Mouse (Mus musculus): ENCODE results near the gene Cpm. TPM values are rescaled to one million over a fixed set of nuclear protein-coding genes. Genes with fewer than 3 reads are reported as not detected.

The Cpm gene
- polyA plus RNA-seq, 1 experiment from 2014 or later = 83.7 TPM

- no peak overlapping the region for H3K27ac ChIP-seq (ENCODE audit: low read length)
- WGBS = 76% methylated on average over 15 of the region's 15 CpGs
- H3K4me2 ChIP-seq (ENCODE audit: low read depth, low read length) = no peak overlapping the region
- ATAC-seq (ENCODE audit: low read depth) = no peak
- H3K9ac ChIP-seq (ENCODE audit: low read length) = no peak overlapping the region
- H3K27me3 ChIP-seq (ENCODE audit: control insufficient read depth, insufficient read depth, low read depth, low read length) = no peaks in the 10 kb centered on the region
- H3K36me3 ChIP-seq (ENCODE audit: control insufficient read depth, insufficient read depth, low read length) = no peaks in the 10 kb centered on the region
- H3K4me3 ChIP-seq (ENCODE audit: low read length) = no peak overlapping the region
- no peaks in the 10 kb centered on the region for H3K9me3 ChIP-seq (ENCODE audit: control insufficient read depth, low read length)
- H3K4me1 ChIP-seq (replicated peaks; ENCODE audit: control insufficient read depth, insufficient read depth, low read length) = peaks cover 2% of the 10 kb centered on the region; the same call in 1 of the 2 replicates
Observed at GRCm38 (mm10) chr10:117605283-117606243, 23.7 kb upstream of the Cpm start.

DNA sequence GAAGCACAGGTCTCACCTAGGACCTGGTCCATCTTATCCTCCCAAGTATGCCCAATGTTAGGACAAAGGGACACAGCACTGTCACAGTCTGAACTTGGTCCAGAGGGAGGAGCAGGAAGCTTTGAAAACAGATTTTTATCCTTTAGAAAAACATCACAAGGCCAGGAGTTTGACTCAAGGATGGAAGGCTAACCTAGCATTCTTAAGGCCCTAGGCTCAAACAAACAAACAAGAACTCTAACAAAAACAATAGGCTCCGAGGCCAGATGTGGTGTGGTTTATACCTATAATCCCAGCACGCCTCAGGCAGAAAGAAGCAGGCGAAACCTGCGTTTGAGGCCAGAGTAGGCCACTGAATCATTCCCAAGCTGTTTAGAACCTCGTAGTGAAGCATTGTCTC lies 22.9 kb upstream of the Cpm start:
- H3K4me2 ChIP-seq (ENCODE audit: low read depth, low read length) = no peak overlapping the region
- no peak overlapping the region for H3K4me3 ChIP-seq (ENCODE audit: low read length)
- peaks cover 2% of the 10 kb centered on the region; the same call in 1 of the 2 replicates for H3K4me1 ChIP-seq (replicated peaks; ENCODE audit: control insufficient read depth, insufficient read depth, low read length)
- no peak overlapping the region for H3K9ac ChIP-seq (ENCODE audit: low read length)
- H3K27me3 ChIP-seq (ENCODE audit: control insufficient read depth, insufficient read depth, low read depth, low read length) = no peaks in the 10 kb centered on the region
- H3K27ac ChIP-seq (ENCODE audit: low read length) = no peak overlapping the region
- no peak for ATAC-seq (ENCODE audit: low read depth)
- whole genome bisulfite sequencing = 78% methylated on average over 5 of the region's 5 CpGs
- H3K36me3 ChIP-seq (ENCODE audit: control insufficient read depth, insufficient read depth, low read length) = no peaks in the 10 kb centered on the region
- no peaks in the 10 kb centered on the region for H3K9me3 ChIP-seq (ENCODE audit: control insufficient read depth, low read length)

- no peak for ATAC-seq (ENCODE audit: low read depth)
- WGBS = 88% methylated on average over 20 of the region's 20 CpGs
- no peak overlapping the region for H3K4me3 ChIP-seq (ENCODE audit: low read length)
Observed at GRCm38 (mm10) chr10:117607051-117607803, 22.1 kb upstream of the Cpm start.

GRCm38 (mm10) chr10:117607804-117608279 lies 21.5 kb upstream of the Cpm start:
- no peak overlapping the region for H3K4me2 ChIP-seq (ENCODE audit: low read depth, low read length)
- no peak for ATAC-seq (ENCODE audit: low read depth)
- H3K27me3 ChIP-seq (ENCODE audit: control insufficient read depth, insufficient read depth, low read depth, low read length) = no peaks in the 10 kb centered on the region
- no peak overlapping the region for H3K9ac ChIP-seq (ENCODE audit: low read length)
- H3K27ac ChIP-seq (ENCODE audit: low read length) = no peak overlapping the region
- no peak overlapping the region for H3K4me3 ChIP-seq (ENCODE audit: low read length)
- peaks cover 2% of the 10 kb centered on the region; the same call in 1 of the 2 replicates for H3K4me1 ChIP-seq (replicated peaks; ENCODE audit: control insufficient read depth, insufficient read depth, low read length)
- 93% methylated on average over 10 of the region's 10 CpGs for WGBS
- H3K36me3 ChIP-seq (ENCODE audit: control insufficient read depth, insufficient read depth, low read length) = no peaks in the 10 kb centered on the region
- H3K9me3 ChIP-seq (ENCODE audit: control insufficient read depth, low read length) = no peaks in the 10 kb centered on the region

More at GRCm38 (mm10) chr10:117607051-117607803, 22.1 kb upstream of the Cpm start:
- H3K4me2 ChIP-seq (ENCODE audit: low read depth, low read length) = no peak overlapping the region
- no peaks in the 10 kb centered on the region for H3K36me3 ChIP-seq (ENCODE audit: control insufficient read depth, insufficient read depth, low read length)
- H3K4me1 ChIP-seq (replicated peaks; ENCODE audit: control insufficient read depth, insufficient read depth, low read length) = peaks cover 2% of the 10 kb centered on the region; the same call in 1 of the 2 replicates
- no peak overlapping the region for H3K27ac ChIP-seq (ENCODE audit: low read length)
- H3K9ac ChIP-seq (ENCODE audit: low read length) = no peak overlapping the region
- H3K27me3 ChIP-seq (ENCODE audit: control insufficient read depth, insufficient read depth, low read depth, low read length) = no peaks in the 10 kb centered on the region
- no peaks in the 10 kb centered on the region for H3K9me3 ChIP-seq (ENCODE audit: control insufficient read depth, low read length)

DNA sequence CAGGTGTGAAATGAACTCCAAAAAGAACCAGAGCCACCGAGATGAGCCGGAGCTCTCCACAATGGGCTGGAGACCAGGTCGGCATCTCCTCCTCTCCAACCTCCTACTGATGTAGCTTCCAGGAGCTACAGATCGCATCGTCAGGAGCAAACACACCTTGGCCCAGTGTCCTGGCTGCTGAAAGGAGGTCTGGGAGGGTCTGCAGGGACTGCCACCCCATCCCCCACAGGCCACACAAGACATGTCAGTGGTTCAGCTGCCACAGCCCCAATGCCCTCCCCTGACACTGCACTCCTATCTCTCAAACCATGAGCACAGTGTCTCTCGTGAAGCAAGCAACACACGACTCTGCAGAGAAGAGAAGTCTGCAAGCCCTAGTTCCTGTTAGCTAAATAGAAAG lies 20.8 kb upstream of the Cpm start:
- Histone ChIP-seq H3K4me3 (ENCODE audit: low read length) (no peak overlapping the region), H3K36me3 (ENCODE audit: control insufficient read depth, insufficient read depth, low read length) (no peaks in the 10 kb centered on the region), H3K4me1 (replicated peaks; ENCODE audit: control insufficient read depth, insufficient read depth, low read length) (peaks cover 2% of the 10 kb centered on the region; the same call in 1 of the 2 replicates), H3K9ac (ENCODE audit: low read length) (no peak overlapping the region), H3K9me3 (ENCODE audit: control insufficient read depth, low read length) (no peaks in the 10 kb centered on the region), H3K27ac (ENCODE audit: low read length) (no peak overlapping the region), H3K27me3 (ENCODE audit: control insufficient read depth, insufficient read depth, low read depth, low read length) (no peaks in the 10 kb centered on the region), H3K4me2 (ENCODE audit: low read depth, low read length) (no peak overlapping the region)
- no peak for ATAC-seq (ENCODE audit: low read depth)
- 87% methylated on average over 7 of the region's 7 CpGs for WGBS

DNA sequence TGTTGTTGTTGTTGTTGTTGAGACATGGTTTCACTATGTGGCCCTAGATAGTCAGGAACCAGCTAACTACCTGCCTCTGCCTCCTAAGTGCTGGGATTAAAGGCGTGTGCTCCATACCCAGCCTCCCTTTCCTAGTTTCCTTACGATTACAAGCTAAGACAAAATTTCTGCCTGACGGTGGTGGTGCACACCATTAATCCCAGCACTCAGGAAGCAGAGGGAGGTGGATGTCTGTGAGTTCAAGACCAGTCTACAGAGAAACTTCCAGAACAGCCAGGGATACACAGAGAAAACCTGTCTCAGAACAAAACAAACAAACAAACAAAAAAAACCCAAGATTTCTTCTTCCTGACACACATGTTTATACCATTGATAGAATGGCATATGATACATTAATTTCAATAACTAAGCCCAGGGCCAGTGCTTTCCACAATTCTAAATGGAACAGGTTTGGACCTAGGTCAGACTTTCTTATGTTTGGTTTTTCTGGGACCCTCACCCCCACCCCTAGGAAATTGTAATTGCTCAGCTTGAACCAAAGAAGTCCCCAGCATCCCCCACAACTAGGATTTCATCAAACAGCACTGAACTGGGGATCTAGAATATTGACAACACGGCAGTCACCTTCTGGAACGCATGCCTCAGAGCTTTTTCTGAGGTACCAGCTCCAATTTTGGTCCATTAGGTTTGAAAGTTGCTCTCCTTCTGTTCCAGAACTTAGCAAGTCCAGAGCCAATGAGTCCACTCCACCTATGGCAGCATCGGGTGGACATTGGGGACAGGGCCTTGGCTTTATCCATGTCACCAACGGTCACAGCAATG lies 20.1 kb upstream of the Cpm start:
- no peak overlapping the region for H3K27ac ChIP-seq (ENCODE audit: low read length)
- H3K4me1 ChIP-seq (replicated peaks; ENCODE audit: control insufficient read depth, insufficient read depth, low read length) = peaks cover 6% of the 10 kb centered on the region; the same call in 1 of the 2 replicates
- H3K27me3 ChIP-seq (ENCODE audit: control insufficient read depth, insufficient read depth, low read depth, low read length) = no peaks in the 10 kb centered on the region
- no peak overlapping the region for H3K4me3 ChIP-seq (ENCODE audit: low read length)
- no peaks in the 10 kb centered on the region for H3K9me3 ChIP-seq (ENCODE audit: control insufficient read depth, low read length)
- no peak overlapping the region for H3K9ac ChIP-seq (ENCODE audit: low read length)
- no peak overlapping the region for H3K4me2 ChIP-seq (ENCODE audit: low read depth, low read length)
- H3K36me3 ChIP-seq (ENCODE audit: control insufficient read depth, insufficient read depth, low read length) = no peaks in the 10 kb centered on the region
- 86% methylated on average over 7 of the region's 7 CpGs for WGBS
- no peak for ATAC-seq (ENCODE audit: low read depth)

- no peaks in the 10 kb centered on the region for H3K9me3 ChIP-seq (ENCODE audit: control insufficient read depth, low read length)
- H3K4me3 ChIP-seq (ENCODE audit: low read length) = no peak overlapping the region
- H3K36me3 ChIP-seq (ENCODE audit: control insufficient read depth, insufficient read depth, low read length) = no peaks in the 10 kb centered on the region
- H3K4me2 ChIP-seq (ENCODE audit: low read depth, low read length) = no peak overlapping the region
- WGBS = 61% methylated on average over 6 of the region's 6 CpGs
- no peak for ATAC-seq (ENCODE audit: low read depth)
- peaks cover 6% of the 10 kb centered on the region; the same call in 1 of the 2 replicates for H3K4me1 ChIP-seq (replicated peaks; ENCODE audit: control insufficient read depth, insufficient read depth, low read length)
- H3K27me3 ChIP-seq (ENCODE audit: control insufficient read depth, insufficient read depth, low read depth, low read length) = no peaks in the 10 kb centered on the region
- no peak overlapping the region for H3K9ac ChIP-seq (ENCODE audit: low read length)
- no peak overlapping the region for H3K27ac ChIP-seq (ENCODE audit: low read length)
Observed at GRCm38 (mm10) chr10:117609810-117610090, 19.6 kb upstream of the Cpm start.

GRCm38 (mm10) chr10:117610160-117610764 lies 19.0 kb upstream of the Cpm start:
- H3K4me3 ChIP-seq (ENCODE audit: low read length) = no peak overlapping the region
- WGBS = 43% methylated on average over 5 of the region's 5 CpGs
- no peak for ATAC-seq (ENCODE audit: low read depth)

More at GRCm38 (mm10) chr10:117610160-117610764, 19.0 kb upstream of the Cpm start:
- no peaks in the 10 kb centered on the region for H3K36me3 ChIP-seq (ENCODE audit: control insufficient read depth, insufficient read depth, low read length)
- no peak overlapping the region for H3K4me2 ChIP-seq (ENCODE audit: low read depth, low read length)
- no peak overlapping the region for H3K27ac ChIP-seq (ENCODE audit: low read length)
- H3K27me3 ChIP-seq (ENCODE audit: control insufficient read depth, insufficient read depth, low read depth, low read length) = no peaks in the 10 kb centered on the region
- no peaks in the 10 kb centered on the region for H3K9me3 ChIP-seq (ENCODE audit: control insufficient read depth, low read length)
- no peak overlapping the region for H3K9ac ChIP-seq (ENCODE audit: low read length)
- H3K4me1 ChIP-seq (replicated peaks; ENCODE audit: control insufficient read depth, insufficient read depth, low read length) = peaks cover 5% of the 10 kb centered on the region; the same call in 1 of the 2 replicates

Data from lung, embryonic 16.5 days (tissue).